Mouse (Mus musculus): ENCODE data around the gene Marcksl1. TPM values are rescaled to one million over a fixed set of nuclear protein-coding genes. Genes with fewer than 3 reads are reported as not detected.
"Not testable (repeated sequence)": the region's sequence is repeated elsewhere in the genome, so short reads cannot be mapped to it uniquely, and the experiment has no call there.

The Marcksl1 gene
- polyA plus RNA-seq, 1 experiment from 2014 or later = 1,023 TPM

DNA sequence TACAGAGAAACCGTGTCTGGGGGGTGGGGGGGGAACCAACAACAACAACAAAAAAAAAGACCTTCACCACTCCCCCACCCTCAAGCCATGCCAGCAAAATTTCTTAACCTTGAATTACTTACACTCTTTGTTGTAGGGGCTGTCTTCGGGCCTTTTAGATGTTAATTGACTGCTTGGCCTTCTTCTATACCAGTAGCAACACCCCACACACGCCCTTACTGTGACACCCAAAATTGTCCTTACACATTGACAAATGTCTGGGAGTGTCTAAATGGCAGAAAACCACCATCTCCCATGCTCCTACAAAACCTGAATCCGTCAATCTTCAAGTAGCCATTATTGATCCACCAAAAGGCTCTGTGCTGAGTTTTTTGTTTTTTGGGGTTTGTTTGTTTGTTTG is 30.7 kb downstream of the Marcksl1 start:
- peaks cover 9% of the 10 kb centered on the region for H3K4me1 ChIP-seq
- 85% methylated on average over 4 of the region's 4 CpGs for WGBS
- H3K36me3 ChIP-seq = peaks cover 11% of the 10 kb centered on the region
- H3K27me3 ChIP-seq = no peaks in the 10 kb centered on the region
- no peak overlapping the region for H3K9ac ChIP-seq
- ATAC-seq (ENCODE audit: insufficient number of reproducible peaks, insufficient read depth, low FRiP score, low TSS enrichment, low read depth) = no peak
- no peak overlapping the region for H3K4me3 ChIP-seq
- H3K9me3 ChIP-seq = no peaks in the 10 kb centered on the region
- no peak overlapping the region for H3K27ac ChIP-seq
- H3K4me2 ChIP-seq = no peak overlapping the region

GRCm38 (mm10) chr4:129547631-129548030 is 34.2 kb downstream of the Marcksl1 start:
- H3K9me3 ChIP-seq; H3K4me3 ChIP-seq; H3K9ac ChIP-seq; ATAC-seq (ENCODE audit: insufficient number of reproducible peaks, insufficient read depth, low FRiP score, low TSS enrichment, low read depth); H3K36me3 ChIP-seq; H3K4me2 ChIP-seq; H3K4me1 ChIP-seq; H3K27ac ChIP-seq; H3K27me3 ChIP-seq: not testable (repeated sequence)
- 86% methylated on average over 4 of the region's 4 CpGs for WGBS

- H3K9ac ChIP-seq = no peak overlapping the region
These were observed 35.9 kb downstream of the Marcksl1 start for GRCm38 (mm10) chr4:129549306-129549705.

DNA sequence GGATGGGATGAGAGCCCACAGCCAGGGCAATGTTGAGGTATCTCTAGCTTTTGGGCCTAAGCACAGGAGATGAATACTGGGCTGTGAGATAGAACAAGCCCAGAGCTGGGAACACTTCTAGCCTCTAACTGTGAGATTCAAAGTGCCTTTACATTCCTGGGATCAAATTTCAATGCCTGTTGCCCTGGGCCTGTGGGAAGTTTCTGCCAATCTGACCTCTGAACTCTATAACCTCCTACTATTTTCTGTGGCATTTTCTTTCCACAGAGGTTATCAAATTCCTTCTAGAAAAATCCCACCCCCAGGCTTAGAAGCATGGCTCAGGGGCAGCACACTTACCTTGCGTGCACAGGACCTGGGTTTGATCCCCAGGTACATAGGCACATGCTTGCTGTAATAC is 36.9 kb downstream of the Marcksl1 start:
- Histone ChIP-seq H3K4me2 (no peak overlapping the region), H3K4me3 (no peak overlapping the region)
- ATAC-seq (ENCODE audit: insufficient number of reproducible peaks, insufficient read depth, low FRiP score, low TSS enrichment, low read depth) = no peak

More at GRCm38 (mm10) chr4:129549306-129549705, 35.9 kb downstream of the Marcksl1 start:
- H3K4me3 ChIP-seq = no peak overlapping the region
- ATAC-seq (ENCODE audit: insufficient number of reproducible peaks, insufficient read depth, low FRiP score, low TSS enrichment, low read depth) = no peak
- no peaks in the 10 kb centered on the region for H3K36me3 ChIP-seq
- H3K4me2 ChIP-seq = no peak overlapping the region
- H3K4me1 ChIP-seq = peaks cover 3% of the 10 kb centered on the region; the same call in 1 of the 2 replicates
- no peak overlapping the region for H3K27ac ChIP-seq
- H3K9me3 ChIP-seq = no peaks in the 10 kb centered on the region
- 94% methylated on average over 2 of the region's 2 CpGs for WGBS
- no peaks in the 10 kb centered on the region for H3K27me3 ChIP-seq

GRCm38 (mm10) chr4:129554512-129554911 is 41.1 kb downstream of the Marcksl1 start:
- H3K4me1 ChIP-seq = peaks cover 20% of the 10 kb centered on the region
- not testable (repeated sequence) for H3K4me2 ChIP-seq
- WGBS = 91% methylated on average over 6 of the region's 6 CpGs

More for the DNA sequence above, 36.9 kb downstream of the Marcksl1 start:
- no peak overlapping the region for H3K27ac ChIP-seq
- no peaks in the 10 kb centered on the region for H3K9me3 ChIP-seq
- no peak overlapping the region for H3K9ac ChIP-seq
- 45% methylated on average over 1 of the region's 1 CpGs for WGBS
- H3K27me3 ChIP-seq = no peaks in the 10 kb centered on the region
- peaks cover 6% of the 10 kb centered on the region; the same call in 1 of the 2 replicates for H3K4me1 ChIP-seq
- H3K36me3 ChIP-seq = no peaks in the 10 kb centered on the region

DNA sequence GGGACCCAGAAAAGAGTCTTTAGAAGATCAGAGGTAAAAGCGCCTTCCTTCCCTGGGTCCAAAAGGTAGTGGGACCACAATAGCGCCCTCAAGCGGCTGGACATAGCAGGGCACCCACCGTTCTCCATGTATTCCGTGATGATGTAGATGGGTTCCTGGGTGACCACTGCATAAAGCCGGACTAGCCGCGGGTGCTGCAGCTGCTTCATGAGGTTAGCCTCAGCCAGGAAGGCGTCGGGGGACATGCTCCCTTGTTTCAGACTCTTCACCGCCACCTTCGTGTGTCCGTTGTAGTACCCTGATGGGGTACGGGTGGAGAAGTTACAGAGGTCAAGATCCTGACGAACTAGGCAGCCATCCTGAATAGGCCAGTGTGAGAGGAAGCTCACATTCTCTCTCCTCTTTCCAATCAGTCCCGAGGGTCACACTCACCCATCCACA is 42.1 kb downstream of the Marcksl1 start:
- Histone ChIP-seq H3K36me3 (no peaks in the 10 kb centered on the region), H3K4me2 (peak overlapping the region; percentile 86), H3K9ac (peak overlapping the region; percentile 75), H3K27me3 (no peaks in the 10 kb centered on the region), H3K4me3 (peak overlapping the region; percentile 55), H3K4me1 (peaks cover 17% of the 10 kb centered on the region), H3K27ac (0 out of 2 replicates have a peak overlapping the region, but pooled peaks have one; percentile 78), H3K9me3 (no peaks in the 10 kb centered on the region)
- WGBS = 5% methylated on average over 16 of the region's 16 CpGs
- 0 out of 2 replicates have a peak, but pooled peaks have one; percentile 8 for ATAC-seq (ENCODE audit: insufficient number of reproducible peaks, insufficient read depth, low FRiP score, low TSS enrichment, low read depth)

More at GRCm38 (mm10) chr4:129554512-129554911, 41.1 kb downstream of the Marcksl1 start:
- not testable (repeated sequence) for H3K27ac ChIP-seq; H3K27me3 ChIP-seq; H3K36me3 ChIP-seq; H3K4me3 ChIP-seq; H3K9me3 ChIP-seq; H3K9ac ChIP-seq; ATAC-seq (ENCODE audit: insufficient number of reproducible peaks, insufficient read depth, low FRiP score, low TSS enrichment, low read depth)

GRCm38 (mm10) chr4:129555862-129556531 is 42.6 kb downstream of the Marcksl1 start:
- Histone ChIP-seq H3K9ac (peak overlapping the region; percentile 75), H3K36me3 (no peaks in the 10 kb centered on the region), H3K27me3 (no peaks in the 10 kb centered on the region), H3K4me2 (peak overlapping the region; percentile 86), H3K9me3 (no peaks in the 10 kb centered on the region), H3K27ac (peak overlapping the region; percentile 78), H3K4me3 (peak overlapping the region; percentile 55), H3K4me1 (peaks cover 17% of the 10 kb centered on the region)
- 1% methylated on average over 24 of the region's 24 CpGs for WGBS
- ATAC-seq (ENCODE audit: insufficient number of reproducible peaks, insufficient read depth, low FRiP score, low TSS enrichment, low read depth) = peak; percentile 16; the same call in 1 of the 2 replicates

- Histone ChIP-seq H3K36me3 (no peaks in the 10 kb centered on the region), H3K27ac (peak overlapping the region; percentile 78), H3K9me3 (no peaks in the 10 kb centered on the region), H3K4me1 (peaks cover 17% of the 10 kb centered on the region), H3K4me3 (peak overlapping the region; percentile 55), H3K4me2 (peak overlapping the region; percentile 86), H3K27me3 (no peaks in the 10 kb centered on the region), H3K9ac (peak overlapping the region; percentile 75)
- ATAC-seq (ENCODE audit: insufficient number of reproducible peaks, insufficient read depth, low FRiP score, low TSS enrichment, low read depth) = peak; percentile 70; the same call in 1 of the 2 replicates
- 8% methylated on average over 32 of the region's 33 CpGs for WGBS
These were observed 43.3 kb downstream of the Marcksl1 start for GRCm38 (mm10) chr4:129556532-129557223.

GRCm38 (mm10) chr4:129557256-129557808 is 44.0 kb downstream of the Marcksl1 start:
- peak overlapping the region; percentile 75; the same call in 1 of the 2 replicates for H3K9ac ChIP-seq
- H3K27me3 ChIP-seq = no peaks in the 10 kb centered on the region
- H3K4me2 ChIP-seq = peak overlapping the region; percentile 86
- ATAC-seq (ENCODE audit: insufficient number of reproducible peaks, insufficient read depth, low FRiP score, low TSS enrichment, low read depth) = no peak
- H3K4me3 ChIP-seq = peak overlapping the region; percentile 55
- 66% methylated on average over 9 of the region's 9 CpGs for WGBS
- H3K36me3 ChIP-seq = no peaks in the 10 kb centered on the region
- H3K27ac ChIP-seq = peak overlapping the region; percentile 78; the same call in 1 of the 2 replicates
- no peaks in the 10 kb centered on the region for H3K9me3 ChIP-seq
- peaks cover 17% of the 10 kb centered on the region for H3K4me1 ChIP-seq

DNA sequence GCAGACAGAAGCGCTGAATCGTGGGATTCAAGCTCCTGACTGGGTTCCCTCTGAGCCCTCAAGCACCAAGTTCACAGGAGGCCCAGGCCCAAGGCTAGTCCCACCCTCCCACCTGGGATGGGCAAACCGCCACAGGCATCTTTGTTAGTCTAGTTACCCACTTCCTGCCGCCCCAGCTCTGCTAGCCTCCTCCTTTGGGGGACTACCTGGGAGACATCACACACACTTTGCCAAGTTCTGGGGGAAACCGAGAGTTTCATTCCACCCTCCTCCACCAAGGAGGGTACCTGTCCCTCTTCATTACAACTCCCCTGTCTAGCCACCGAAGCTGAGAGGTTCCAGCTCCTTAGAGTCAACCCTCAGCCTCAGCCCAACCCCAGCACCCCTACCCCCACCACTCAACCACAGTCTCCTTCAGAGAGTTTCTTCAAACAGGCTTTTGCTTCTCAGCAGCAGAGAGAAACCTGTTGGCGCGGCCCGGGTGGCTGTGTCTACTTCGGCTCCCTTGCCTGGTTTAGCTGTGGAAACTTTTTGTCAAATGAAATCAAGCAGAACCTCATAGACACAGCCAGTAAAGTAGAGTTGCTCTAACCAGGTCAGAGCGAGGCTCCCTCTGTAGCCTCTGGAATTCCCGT is 45.1 kb downstream of the Marcksl1 start:
- H3K4me3 ChIP-seq = no peak overlapping the region
- no peaks in the 10 kb centered on the region for H3K9me3 ChIP-seq
- H3K9ac ChIP-seq = no peak overlapping the region
- H3K4me2 ChIP-seq = no peak overlapping the region
- H3K36me3 ChIP-seq = no peaks in the 10 kb centered on the region
- no peak for ATAC-seq (ENCODE audit: insufficient number of reproducible peaks, insufficient read depth, low FRiP score, low TSS enrichment, low read depth)
- 77% methylated on average over 12 of the region's 12 CpGs for WGBS
- no peak overlapping the region for H3K27ac ChIP-seq
- H3K4me1 ChIP-seq = peaks cover 17% of the 10 kb centered on the region
- no peaks in the 10 kb centered on the region for H3K27me3 ChIP-seq

GRCm38 (mm10) chr4:129561184-129561583 is 47.8 kb downstream of the Marcksl1 start:
- H3K4me1 ChIP-seq = peaks cover 6% of the 10 kb centered on the region; the same call in 1 of the 2 replicates
- no peak overlapping the region for H3K4me2 ChIP-seq
- WGBS = 86% methylated on average over 5 of the region's 5 CpGs
- H3K36me3 ChIP-seq = no peaks in the 10 kb centered on the region
- no peak overlapping the region for H3K9ac ChIP-seq
- H3K4me3 ChIP-seq = no peak overlapping the region
- no peaks in the 10 kb centered on the region for H3K9me3 ChIP-seq
- no peak for ATAC-seq (ENCODE audit: insufficient number of reproducible peaks, insufficient read depth, low FRiP score, low TSS enrichment, low read depth)
- H3K27ac ChIP-seq = no peak overlapping the region
- no peaks in the 10 kb centered on the region for H3K27me3 ChIP-seq
